In the genomic region with DNA sequence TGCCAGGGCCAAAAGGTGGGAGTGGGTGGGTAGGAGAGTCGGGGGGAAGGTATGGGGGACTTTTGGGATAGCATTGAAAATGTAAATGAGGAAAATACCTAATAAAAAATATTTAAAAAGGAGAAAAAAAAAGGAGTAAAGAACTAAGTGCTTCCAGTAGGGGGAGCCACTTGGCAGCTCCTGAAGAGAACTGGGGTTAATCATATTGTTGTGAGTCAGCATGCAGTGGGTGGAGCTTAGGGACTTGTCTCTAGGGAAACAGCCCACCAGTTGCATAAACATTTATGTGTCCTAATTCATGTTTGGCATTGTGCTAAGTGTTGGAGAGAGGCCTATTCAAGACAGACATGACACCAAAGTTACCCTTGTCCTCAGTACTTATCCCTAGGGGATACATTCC, we compare ENCODE assay signal across 10 mouse cellular contexts.
DNase-seq lines count a peak whose midpoint lies in the region; ATAC-seq and TF ChIP-seq lines count a peak whose summit lies in the region.
"Had no signal": no experiment of that assay in that cellular context is flagged by ENCODE, and none has a peak within 500 bp of the region (broad histone marks: within the 10 kb centered on the region; RNA-seq: fewer than 3 reads in every experiment).

No protein-coding gene starts in this region.

- peak; percentile 23 for DNase-seq in hindbrain, postnatal 0 days (ENCODE audit: low spot score)
- no peak for DNase-seq in testis, postnatal 10 days (ENCODE audit: low spot score)
- peak; percentile 30 for DNase-seq in adrenal gland, postnatal 25 days
- DNase-seq in stomach, postnatal 0 days (ENCODE audit: low spot score): no peak
- DNase-seq in thymus, postnatal 25 days: no peak
- DNase-seq in right cerebral cortex, postnatal 25 days: no peak
- DNase-seq: embryo, embryonic 11 days had no signal

- peak; percentile 14; the same call in 1 of the 2 replicates for TF ChIP-seq CTCF in hindbrain, postnatal 0 days (IDR thresholded peaks at IDR 0.05; ENCODE audit: low read depth)
- TF ChIP-seq CTCF in testis, adult 2 months (IDR thresholded peaks at IDR 0.05; ENCODE audit: control insufficient read depth, insufficient read depth, insufficient replicate concordance, low read depth, low read length): no peak
- TF ChIP-seq CTCF in stomach, postnatal 0 days (IDR thresholded peaks at IDR 0.05; ENCODE audit: low read depth): peak; percentile 59

- 67% methylated on average over 1 of the region's 1 CpGs for WGBS in hindbrain, postnatal 0 days
- 71% methylated on average over 1 of the region's 1 CpGs for WGBS in hindbrain, embryonic 13.5 days
- 64% methylated on average over 1 of the region's 1 CpGs for WGBS in stomach, postnatal 0 days

- no peak for TF ChIP-seq EP300 in stomach, postnatal 0 days (optimal IDR thresholded peaks at IDR 0.05)

- no peaks in the 10 kb centered on the region for H3K36me3 ChIP-seq in hindbrain, postnatal 0 days (ENCODE audit: insufficient read depth, low read length)
- H3K36me3 ChIP-seq in hindbrain, embryonic 13.5 days: no peaks in the 10 kb centered on the region
- H3K36me3 ChIP-seq in testis, adult 2 months (ENCODE audit: control insufficient read depth, insufficient read depth, low read length): no peaks in the 10 kb centered on the region
- H3K36me3 ChIP-seq in stomach, postnatal 0 days (ENCODE audit: control insufficient read depth, insufficient read depth, low read length): no peaks in the 10 kb centered on the region
- H3K36me3 ChIP-seq: limb, embryonic 12.5 days had no signal

- no peaks in the 10 kb centered on the region for H3K27me3 ChIP-seq in hindbrain, postnatal 0 days (ENCODE audit: insufficient read depth, low read length)
- H3K27me3 ChIP-seq in hindbrain, embryonic 13.5 days: no peaks in the 10 kb centered on the region
- no peaks in the 10 kb centered on the region for H3K27me3 ChIP-seq in testis, adult 2 months (ENCODE audit: control insufficient read depth, insufficient read depth, low read length)
- no peaks in the 10 kb centered on the region for H3K27me3 ChIP-seq in stomach, postnatal 0 days (ENCODE audit: control insufficient read depth, insufficient read depth, low read length)
- H3K27me3 ChIP-seq: limb, embryonic 12.5 days had no signal

- no peak overlapping the region for H3K27ac ChIP-seq in hindbrain, postnatal 0 days
- H3K27ac ChIP-seq in hindbrain, embryonic 13.5 days: no peak overlapping the region
- no peak overlapping the region for H3K27ac ChIP-seq in testis, adult 2 months (ENCODE audit: control insufficient read depth, insufficient read depth, low read depth, low read length)
- no peak overlapping the region for H3K27ac ChIP-seq in stomach, postnatal 0 days (replicated peaks)
- H3K27ac ChIP-seq: limb, embryonic 12.5 days had no signal

- H3K9ac ChIP-seq in hindbrain, postnatal 0 days (replicated peaks; ENCODE audit: low read length): no peak overlapping the region
- no peak overlapping the region for H3K9ac ChIP-seq in hindbrain, embryonic 13.5 days
- H3K9ac ChIP-seq in stomach, postnatal 0 days (ENCODE audit: low read length): no peak overlapping the region
- H3K9ac ChIP-seq: limb, embryonic 12.5 days had no signal

- no peak overlapping the region for H3K4me3 ChIP-seq in hindbrain, postnatal 0 days (ENCODE audit: low read length)
- H3K4me3 ChIP-seq in hindbrain, embryonic 13.5 days: no peak overlapping the region
- peak overlapping the region; percentile 13; the same call in 1 of the 2 replicates for H3K4me3 ChIP-seq in testis, adult 2 months (ENCODE audit: control insufficient read depth, low read depth, low read length)
- H3K4me3 ChIP-seq in stomach, postnatal 0 days (ENCODE audit: low read depth, low read length): no peak overlapping the region
- H3K4me3 ChIP-seq: limb, embryonic 12.5 days had no signal

- H3K4me1 ChIP-seq in hindbrain, postnatal 0 days (ENCODE audit: insufficient read depth, low read length): peaks cover 5% of the 10 kb centered on the region; the same call in 1 of the 2 replicates
- peaks cover 21% of the 10 kb centered on the region for H3K4me1 ChIP-seq in hindbrain, embryonic 13.5 days (replicated peaks)
- peaks cover 8% of the 10 kb centered on the region for H3K4me1 ChIP-seq in testis, adult 2 months (ENCODE audit: control insufficient read depth, insufficient read depth, low read length)
- no peaks in the 10 kb centered on the region for H3K4me1 ChIP-seq in stomach, postnatal 0 days (replicated peaks; ENCODE audit: control insufficient read depth, insufficient read depth)

- no peak for ATAC-seq in hindbrain, postnatal 0 days
- no peak for ATAC-seq in hindbrain, embryonic 13.5 days (ENCODE audit: low FRiP score)
- no peak for ATAC-seq in stomach, postnatal 0 days (ENCODE audit: low FRiP score, low TSS enrichment)

- H3K9me3 ChIP-seq in hindbrain, postnatal 0 days (ENCODE audit: low read length): no peaks in the 10 kb centered on the region
- H3K9me3 ChIP-seq in hindbrain, embryonic 13.5 days: no peaks in the 10 kb centered on the region; the same call in 1 of the 2 replicates
- no peaks in the 10 kb centered on the region for H3K9me3 ChIP-seq in stomach, postnatal 0 days (ENCODE audit: control insufficient read depth, low read length)
- H3K9me3 ChIP-seq: limb, embryonic 12.5 days had no signal

- no peak for TF ChIP-seq POLR2A in testis, adult 2 months (IDR thresholded peaks at IDR 0.05; ENCODE audit: control insufficient read depth, low read depth, low read length)

- no peak overlapping the region for H3K4me2 ChIP-seq in hindbrain, postnatal 0 days (ENCODE audit: low read depth, low read length)
- H3K4me2 ChIP-seq in hindbrain, embryonic 13.5 days: no peak overlapping the region
- H3K4me2 ChIP-seq in stomach, postnatal 0 days (replicated peaks; ENCODE audit: low read depth): no peak overlapping the region
- H3K4me2 ChIP-seq: limb, embryonic 12.5 days had no signal

Comparison
In these comparisons a context has a peak if more than half of its experiments do, and no peak if none do; other contexts are left out.
1. DNase-seq: peak in hindbrain, postnatal 0 days (single experiment) and adrenal gland, postnatal 25 days (single experiment); none in testis, postnatal 10 days (single experiment), stomach, postnatal 0 days (single experiment), thymus, postnatal 25 days (single experiment) and right cerebral cortex, postnatal 25 days (single experiment).